Mouse (Mus musculus): Measurements from ENCODE around the gene M1ap.

M1ap gene

GRCm38 (mm10) chr6:83031921-83032590 lies 85.4 kb downstream of the M1ap start:
- no peak for DNase-seq (ENCODE audit: extremely low read depth, insufficient read length, low spot score)

GRCm38 (mm10) chr6:83032769-83033191 lies 86.1 kb downstream of the M1ap start:
- DNase-seq (ENCODE audit: extremely low read depth, insufficient read length, low spot score), result peak; percentile 70

- peak; percentile 82 for DNase-seq (ENCODE audit: extremely low read depth, insufficient read length, low spot score)
Measured at GRCm38 (mm10) chr6:83033249-83034185, 86.8 kb downstream of the M1ap start, which contains the start of the genes Dok1 and Loxl3. Gene Dok1, minus strand, starts transcription at chr6:83033471. Gene Loxl3, plus strand, starts transcription at chr6:83034173.

GRCm38 (mm10) chr6:83034463-83035055 lies 87.9 kb downstream of the M1ap start:
- no peak for DNase-seq (ENCODE audit: extremely low read depth, insufficient read length, low spot score)

GRCm38 (mm10) chr6:83037188-83037587 lies 90.5 kb downstream of the M1ap start:
- no peak for DNase-seq (ENCODE audit: extremely low read depth, insufficient read length, low spot score)

- DNase-seq (ENCODE audit: extremely low read depth, insufficient read length, low spot score), result no peak
Measured at GRCm38 (mm10) chr6:83038496-83039012, 91.9 kb downstream of the M1ap start.

GRCm38 (mm10) chr6:83040601-83041000 lies 93.9 kb downstream of the M1ap start:
- DNase-seq (ENCODE audit: extremely low read depth, insufficient read length, low spot score), result no peak

GRCm38 (mm10) chr6:83043561-83043960 lies 96.9 kb downstream of the M1ap start:
- no peak for DNase-seq (ENCODE audit: extremely low read depth, insufficient read length, low spot score)

- DNase-seq (ENCODE audit: extremely low read depth, insufficient read length, low spot score), result no peak
Measured at GRCm38 (mm10) chr6:83043993-83044392, 97.3 kb downstream of the M1ap start.

GRCm38 (mm10) chr6:83044742-83045141 lies 98.0 kb downstream of the M1ap start:
- peak; percentile 49 for DNase-seq (ENCODE audit: extremely low read depth, insufficient read length, low spot score)

GRCm38 (mm10) chr6:83049367-83049766 lies 102.7 kb downstream of the M1ap start:
- DNase-seq (ENCODE audit: extremely low read depth, insufficient read length, low spot score), result no peak

GRCm38 (mm10) chr6:83053136-83053960 lies 106.6 kb downstream of the M1ap start:
- peak; percentile 59 for DNase-seq (ENCODE audit: extremely low read depth, insufficient read length, low spot score)

- DNase-seq (ENCODE audit: extremely low read depth, insufficient read length, low spot score), result peak; percentile 98
Measured at GRCm38 (mm10) chr6:83054074-83054851, 107.6 kb downstream of the M1ap start, which contains the start of gene Aup1. Gene Aup1, plus strand, starts transcription at chr6:83054521.

- no peak for DNase-seq (ENCODE audit: extremely low read depth, insufficient read length, low spot score)
Measured at GRCm38 (mm10) chr6:83054871-83055431, 108.2 kb downstream of the M1ap start, which contains the start of gene Htra2. Gene Htra2, minus strand, starts transcription at chr6:83055273.

- DNase-seq (ENCODE audit: extremely low read depth, insufficient read length, low spot score), result no peak
Measured at GRCm38 (mm10) chr6:83057790-83058189, 111.1 kb downstream of the M1ap start, which contains the start of gene Dqx1. Gene Dqx1, plus strand, starts transcription at chr6:83057844.

- no peak for DNase-seq (ENCODE audit: extremely low read depth, insufficient read length, low spot score)
Measured at GRCm38 (mm10) chr6:83058725-83059124, 112.0 kb downstream of the M1ap start.

GRCm38 (mm10) chr6:83065995-83066394 lies 119.3 kb downstream of the M1ap start:
- DNase-seq (ENCODE audit: extremely low read depth, insufficient read length, low spot score), result no peak

GRCm38 (mm10) chr6:83066441-83066840 lies 119.7 kb downstream of the M1ap start:
- DNase-seq (ENCODE audit: extremely low read depth, insufficient read length, low spot score), result no peak

GRCm38 (mm10) chr6:83068221-83068620 lies 121.5 kb downstream of the M1ap start:
- DNase-seq (ENCODE audit: extremely low read depth, insufficient read length, low spot score), result no peak
